Mouse (Mus musculus): ENCODE data around the gene Cdcp1. TPM values are rescaled to one million over a fixed set of nuclear protein-coding genes. Genes with fewer than 3 reads are reported as not detected.

Cdcp1 gene
- polyA plus RNA-seq, 1 experiment: not detected

DNA sequence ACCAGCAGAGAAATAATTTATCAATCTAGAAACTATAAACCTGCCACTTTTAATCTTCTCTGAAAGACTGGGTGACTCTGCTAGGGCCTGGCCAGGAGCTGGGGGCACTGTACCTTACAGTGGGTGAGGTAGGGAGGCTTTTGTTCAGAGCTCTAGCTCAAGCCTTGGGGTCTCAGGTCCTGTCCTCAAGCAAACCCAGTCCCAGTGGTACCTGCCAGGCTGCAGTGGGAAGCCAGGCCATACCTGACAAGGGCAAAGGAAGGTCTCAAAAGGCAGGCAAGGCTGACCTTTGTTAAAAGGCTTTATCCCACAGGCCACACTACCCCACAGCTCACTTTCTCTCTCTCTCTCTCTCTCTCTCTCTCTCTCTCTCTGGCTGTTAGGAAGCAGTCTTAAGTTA is 12.8 kb upstream of the Cdcp1 start:
- no peak for TF ChIP-seq MYOD1 (IDR thresholded peaks at IDR 0.05; ENCODE audit: control insufficient read depth, insufficient read length, low read depth)
- no peak for TF ChIP-seq CTCF (IDR thresholded peaks at IDR 0.05; ENCODE audit: control insufficient read depth, insufficient read depth, insufficient read length)
- no peak for TF ChIP-seq USF1 (IDR thresholded peaks at IDR 0.05; ENCODE audit: low read depth)
- TF ChIP-seq FOSL1 (IDR thresholded peaks at IDR 0.05; ENCODE audit: insufficient read depth, low read length, poor library complexity, severe bottlenecking): no peak
- no peak for TF ChIP-seq CEBPB (IDR thresholded peaks at IDR 0.05; ENCODE audit: low read depth)
- TF ChIP-seq MAX (IDR thresholded peaks at IDR 0.05): no peak
- TF ChIP-seq MYOG (IDR thresholded peaks at IDR 0.05; ENCODE audit: control insufficient read depth, extremely low read depth, insufficient read length): no peak
- H3K79me2 ChIP-seq (ENCODE audit: control insufficient read depth, insufficient read depth): no peaks in the 10 kb centered on the region
- H3K27me3 ChIP-seq (ENCODE audit: control insufficient read depth, insufficient read depth, insufficient read length): no peaks in the 10 kb centered on the region
- H3K36me3 ChIP-seq (ENCODE audit: control insufficient read depth, insufficient read depth): no peaks in the 10 kb centered on the region
- H3K4me3 ChIP-seq (ENCODE audit: insufficient read depth, poor library complexity, severe bottlenecking): no peak overlapping the region
- no peaks in the 10 kb centered on the region for H3K79me3 ChIP-seq (ENCODE audit: low read depth)
- no peak overlapping the region for H3ac ChIP-seq (ENCODE audit: control insufficient read depth, insufficient read length, low read depth)

DNA sequence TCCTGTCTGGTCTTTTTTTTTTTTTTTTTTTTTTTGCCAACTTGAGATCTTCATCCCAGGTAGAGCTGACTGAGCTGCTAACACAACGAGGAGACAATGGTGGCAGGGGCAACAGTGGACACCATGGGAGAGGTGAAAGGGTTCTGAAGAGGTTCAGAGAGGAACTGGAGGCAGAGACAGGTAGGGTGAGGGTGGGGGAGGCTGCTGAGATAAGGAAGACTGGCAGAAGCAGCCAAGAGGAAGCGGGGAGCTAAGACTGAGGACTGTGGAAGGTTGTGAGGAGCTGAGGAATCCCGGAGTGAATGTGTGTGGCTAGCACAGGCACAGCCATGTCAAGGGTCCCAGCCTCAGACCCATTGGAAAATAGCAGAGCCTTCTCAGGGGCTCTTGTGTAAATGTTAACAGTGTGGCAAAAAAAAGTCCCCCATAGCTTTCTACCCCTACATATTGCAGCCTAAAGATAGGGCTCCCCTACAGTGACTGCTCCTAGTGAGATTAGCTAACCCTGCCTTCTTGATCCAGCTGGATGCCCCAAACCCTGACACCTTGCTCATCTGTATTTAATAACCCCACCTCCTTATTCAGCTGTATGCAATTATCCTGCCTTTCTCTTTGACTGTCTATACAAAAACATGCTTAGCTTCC is 11.4 kb upstream of the Cdcp1 start:
- TF ChIP-seq FOSL1 (IDR thresholded peaks at IDR 0.05; ENCODE audit: insufficient read depth, low read length, poor library complexity, severe bottlenecking) (no peak), MAX (IDR thresholded peaks at IDR 0.05) (no peak), USF1 (IDR thresholded peaks at IDR 0.05; ENCODE audit: low read depth) (no peak), CTCF (IDR thresholded peaks at IDR 0.05; ENCODE audit: control insufficient read depth, insufficient read depth, insufficient read length) (no peak), CEBPB (IDR thresholded peaks at IDR 0.05; ENCODE audit: low read depth) (no peak), MYOG (IDR thresholded peaks at IDR 0.05; ENCODE audit: control insufficient read depth, extremely low read depth, insufficient read length) (no peak), MYOD1 (IDR thresholded peaks at IDR 0.05; ENCODE audit: control insufficient read depth, insufficient read length, low read depth) (no peak)
- Histone ChIP-seq H3K27me3 (ENCODE audit: control insufficient read depth, insufficient read depth, insufficient read length) (no peaks in the 10 kb centered on the region), H3K36me3 (ENCODE audit: control insufficient read depth, insufficient read depth) (no peaks in the 10 kb centered on the region), H3K4me3 (ENCODE audit: insufficient read depth, poor library complexity, severe bottlenecking) (no peak overlapping the region), H3ac (ENCODE audit: control insufficient read depth, insufficient read length, low read depth) (no peak overlapping the region), H3K79me3 (ENCODE audit: low read depth) (no peaks in the 10 kb centered on the region), H3K79me2 (ENCODE audit: control insufficient read depth, insufficient read depth) (no peaks in the 10 kb centered on the region)

DNA sequence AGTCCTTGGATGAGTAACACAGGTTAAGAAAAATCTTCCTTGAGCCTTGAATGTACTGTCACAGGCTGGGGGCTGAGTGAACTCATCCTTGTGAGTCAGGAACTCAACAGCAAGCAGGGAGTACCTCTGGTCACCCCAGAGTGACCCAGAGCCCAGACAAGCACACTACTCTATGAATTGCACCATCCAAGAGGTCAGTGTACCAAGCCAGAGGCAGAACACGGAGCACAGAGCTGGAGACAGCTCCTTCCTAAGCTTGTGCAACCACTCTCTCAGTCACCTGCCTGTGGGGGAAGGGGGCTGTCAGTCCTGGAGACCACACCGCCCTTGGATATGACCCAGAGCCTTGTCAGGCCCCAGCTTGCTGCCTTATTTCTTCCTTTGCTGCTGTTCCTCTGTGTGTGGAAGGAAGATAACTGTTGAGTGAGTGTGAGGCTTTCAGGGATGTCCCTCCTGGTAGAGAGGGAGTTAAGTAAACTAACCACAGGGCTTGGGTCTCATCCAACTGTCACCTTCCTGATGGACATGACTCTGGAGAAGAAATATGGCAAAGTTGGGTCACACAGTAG is 9.1 kb upstream of the Cdcp1 start:
- Histone ChIP-seq H3K79me3 (ENCODE audit: low read depth) (no peaks in the 10 kb centered on the region), H3K27me3 (ENCODE audit: control insufficient read depth, insufficient read depth, insufficient read length) (no peaks in the 10 kb centered on the region), H3K79me2 (ENCODE audit: control insufficient read depth, insufficient read depth) (no peaks in the 10 kb centered on the region), H3ac (ENCODE audit: control insufficient read depth, insufficient read length, low read depth) (no peak overlapping the region), H3K36me3 (ENCODE audit: control insufficient read depth, insufficient read depth) (no peaks in the 10 kb centered on the region), H3K4me3 (ENCODE audit: insufficient read depth, poor library complexity, severe bottlenecking) (no peak overlapping the region)
- TF ChIP-seq USF1 (IDR thresholded peaks at IDR 0.05; ENCODE audit: low read depth) (no peak), FOSL1 (IDR thresholded peaks at IDR 0.05; ENCODE audit: insufficient read depth, low read length, poor library complexity, severe bottlenecking) (no peak)

- no peaks in the 10 kb centered on the region for H3K36me3 ChIP-seq (ENCODE audit: control insufficient read depth, insufficient read depth)
These were observed 4.0 kb upstream of the Cdcp1 start for GRCm38 (mm10) chr9:123219826-123220225.

GRCm38 (mm10) chr9:123213371-123213770 is 2.5 kb downstream of the Cdcp1 start:
- Histone ChIP-seq H3K79me3 (ENCODE audit: low read depth) (no peaks in the 10 kb centered on the region), H3K79me2 (ENCODE audit: control insufficient read depth, insufficient read depth) (no peaks in the 10 kb centered on the region), H3K36me3 (ENCODE audit: control insufficient read depth, insufficient read depth) (no peaks in the 10 kb centered on the region), H3K27me3 (ENCODE audit: control insufficient read depth, insufficient read depth, insufficient read length) (no peaks in the 10 kb centered on the region), H3K4me3 (ENCODE audit: insufficient read depth, poor library complexity, severe bottlenecking) (no peak overlapping the region), H3ac (ENCODE audit: control insufficient read depth, insufficient read length, low read depth) (no peak overlapping the region)
- TF ChIP-seq CEBPB (IDR thresholded peaks at IDR 0.05; ENCODE audit: low read depth) (no peak), MYOG (IDR thresholded peaks at IDR 0.05; ENCODE audit: control insufficient read depth, extremely low read depth, insufficient read length) (no peak), USF1 (IDR thresholded peaks at IDR 0.05; ENCODE audit: low read depth) (no peak), CTCF (IDR thresholded peaks at IDR 0.05; ENCODE audit: control insufficient read depth, insufficient read depth, insufficient read length) (no peak), MAX (IDR thresholded peaks at IDR 0.05) (no peak), MYOD1 (IDR thresholded peaks at IDR 0.05; ENCODE audit: control insufficient read depth, insufficient read length, low read depth) (no peak), FOSL1 (IDR thresholded peaks at IDR 0.05; ENCODE audit: insufficient read depth, low read length, poor library complexity, severe bottlenecking) (no peak)

More at GRCm38 (mm10) chr9:123219826-123220225, 4.0 kb upstream of the Cdcp1 start:
- Histone ChIP-seq H3K27me3 (ENCODE audit: control insufficient read depth, insufficient read depth, insufficient read length) (no peaks in the 10 kb centered on the region), H3ac (ENCODE audit: control insufficient read depth, insufficient read length, low read depth) (no peak overlapping the region), H3K79me3 (ENCODE audit: low read depth) (no peaks in the 10 kb centered on the region), H3K4me3 (ENCODE audit: insufficient read depth, poor library complexity, severe bottlenecking) (no peak overlapping the region), H3K79me2 (ENCODE audit: control insufficient read depth, insufficient read depth) (no peaks in the 10 kb centered on the region)
- TF ChIP-seq MYOG (IDR thresholded peaks at IDR 0.05; ENCODE audit: control insufficient read depth, extremely low read depth, insufficient read length) (no peak), FOSL1 (IDR thresholded peaks at IDR 0.05; ENCODE audit: insufficient read depth, low read length, poor library complexity, severe bottlenecking) (no peak), CEBPB (IDR thresholded peaks at IDR 0.05; ENCODE audit: low read depth) (no peak), MAX (IDR thresholded peaks at IDR 0.05) (no peak), USF1 (IDR thresholded peaks at IDR 0.05; ENCODE audit: low read depth) (no peak), CTCF (IDR thresholded peaks at IDR 0.05; ENCODE audit: control insufficient read depth, insufficient read depth, insufficient read length) (no peak), MYOD1 (IDR thresholded peaks at IDR 0.05; ENCODE audit: control insufficient read depth, insufficient read length, low read depth) (no peak)

Measured in C2C12 (cell line).